Mouse (Mus musculus) G1E-ER4 (cell line): Measurements from ENCODE around the gene Mpp4. TPM values are rescaled to one million over a fixed set of nuclear protein-coding genes. Genes with fewer than 3 reads are reported as not detected.

ENCODE experiments used
- GATA1 ChIP-seq: IDR thresholded peaks from one replicate; pipeline ENCODE4 v1.8.0; 2012; ENCODE audit warnings: low read length, inconsistent platforms
- polyA plus RNA-seq: library from polyadenylated mRNA; stranded (reverse); fragments of >175 nt; gene quantifications from 2 replicates; pipeline ENCODE4 v1.2.3, GENCODE M21; 2012

Gene Mpp4
- 0.11 TPM in 1 of 2 replicates, not detected in the other for polyA plus RNA-seq

DNA sequence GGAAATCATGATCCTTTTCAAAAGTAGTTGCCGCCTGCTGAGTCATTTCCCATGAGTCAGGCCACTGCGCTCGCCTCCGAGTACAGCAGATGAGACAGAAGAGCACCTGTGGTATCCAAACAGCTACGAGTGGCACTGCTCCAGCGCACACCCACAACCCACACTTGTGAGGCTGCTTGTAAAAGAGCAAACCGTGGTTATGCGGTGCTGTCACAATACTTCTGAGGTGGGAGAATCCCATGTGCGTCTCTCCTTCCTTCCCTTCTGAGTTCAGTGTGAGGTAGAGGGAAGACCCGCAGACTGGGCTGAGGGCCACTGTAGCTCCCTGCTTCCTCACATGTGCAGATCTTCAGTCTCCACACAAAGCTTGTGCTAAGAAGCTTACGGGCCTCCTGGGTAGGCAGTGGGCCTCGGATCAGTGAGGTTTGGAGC lies at the start of gene Mpp4:
Gene Mpp4, minus strand, starts transcription at position 360 of the 432 bp plus-strand sequence.
- TF ChIP-seq GATA1, result no peak

DNA sequence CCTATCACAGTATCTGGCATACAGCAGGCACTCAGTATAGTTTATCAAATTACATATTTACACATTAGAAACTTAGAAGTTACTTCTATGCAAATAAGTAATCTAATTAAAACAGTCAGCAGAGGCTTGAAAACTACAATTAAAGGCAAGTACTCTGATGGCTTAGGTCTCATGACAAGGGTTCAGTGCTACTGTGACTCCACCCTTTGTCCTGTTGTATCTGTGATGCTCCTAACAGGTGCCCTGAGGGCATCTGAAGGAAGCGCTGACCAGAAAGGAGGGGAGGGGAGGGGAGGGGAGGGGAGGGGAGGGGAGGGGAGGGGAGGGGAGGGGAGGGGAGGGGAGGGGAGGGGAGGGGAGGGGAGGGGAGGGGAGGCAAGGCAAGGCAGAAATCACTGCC lies 49.8 kb upstream of the Mpp4 start:
- TF ChIP-seq GATA1, result no peak

DNA sequence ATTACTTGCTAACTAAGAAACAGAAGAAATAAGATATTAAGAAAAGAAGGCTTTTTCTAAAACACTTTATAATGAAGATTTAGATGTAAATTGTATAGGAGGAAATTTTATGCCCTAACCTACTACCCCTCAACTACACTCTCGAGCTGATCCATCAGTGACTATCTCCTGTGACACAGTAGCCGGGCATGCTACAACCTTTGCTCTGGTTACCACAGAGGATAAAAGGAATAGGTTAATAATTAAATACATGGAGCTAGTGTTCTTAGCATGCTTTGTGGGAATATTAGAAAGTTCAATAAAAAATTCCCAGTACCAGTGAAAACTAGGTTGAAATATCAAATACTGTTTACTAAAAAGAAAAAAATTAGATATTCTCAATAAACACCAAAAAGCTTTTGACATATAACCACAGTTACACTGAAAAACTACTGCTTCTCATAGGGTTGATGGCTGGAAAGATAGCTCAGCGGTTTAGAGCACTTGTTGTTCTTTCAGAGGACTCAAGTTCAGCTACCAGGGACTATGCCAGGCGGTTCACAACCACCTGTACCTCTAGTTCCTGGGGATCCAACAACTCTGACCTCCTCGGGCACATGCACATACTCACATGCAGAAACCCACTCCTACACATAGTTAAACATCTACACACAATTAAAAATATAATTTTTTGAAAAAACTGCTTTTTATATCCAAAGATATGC lies 49.0 kb upstream of the Mpp4 start:
- TF ChIP-seq GATA1, result no peak

DNA sequence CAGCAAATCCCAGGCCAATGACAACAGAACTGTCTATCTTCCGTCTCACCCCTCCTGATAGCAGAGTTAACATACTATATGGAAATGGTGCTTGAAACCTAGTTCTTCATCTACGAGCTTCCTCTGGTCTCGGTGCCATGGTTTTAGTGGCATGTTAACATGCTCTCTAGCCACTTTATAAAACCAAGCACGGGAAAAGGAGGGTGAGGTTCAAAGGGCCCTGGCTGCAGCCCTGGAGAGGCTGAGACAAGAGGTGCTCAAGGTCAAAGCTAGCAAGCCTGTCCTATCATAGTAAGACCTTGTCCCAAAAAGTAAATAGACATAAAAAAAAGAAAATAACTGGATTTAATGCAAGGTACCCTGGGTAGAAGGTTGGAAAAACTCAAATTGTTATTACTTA lies 48.5 kb upstream of the Mpp4 start:
- TF ChIP-seq GATA1, result no peak

DNA sequence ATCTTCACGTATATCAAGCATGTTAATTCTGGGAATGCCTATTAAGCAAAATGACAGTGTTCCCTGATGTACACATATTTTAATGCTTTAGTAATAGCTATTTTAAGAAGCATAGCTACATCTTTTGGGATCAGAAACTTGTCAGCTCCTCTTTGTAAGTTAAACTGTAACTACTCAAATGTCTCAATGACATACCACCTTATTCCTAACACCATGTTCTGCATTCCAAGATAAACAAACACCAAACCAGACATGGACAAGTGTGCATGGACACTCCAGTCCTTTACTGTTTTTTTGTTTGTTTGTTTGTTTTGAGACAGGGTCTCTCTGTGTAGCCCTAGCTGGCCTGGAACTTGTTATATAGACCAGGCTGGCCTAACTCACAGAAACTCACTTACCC lies 45.1 kb upstream of the Mpp4 start:
- TF ChIP-seq GATA1, result no peak

- TF ChIP-seq GATA1, result no peak
Measured at GRCm38 (mm10) chr1:59204489-59204888, 41.3 kb upstream of the Mpp4 start.

- TF ChIP-seq GATA1, result no peak
Measured at GRCm38 (mm10) chr1:59202367-59202766, 39.2 kb upstream of the Mpp4 start.

GRCm38 (mm10) chr1:59201561-59201960 lies 38.4 kb upstream of the Mpp4 start:
- no peak for TF ChIP-seq GATA1

- TF ChIP-seq GATA1, result no peak
Measured at GRCm38 (mm10) chr1:59200960-59201359, 37.8 kb upstream of the Mpp4 start.

DNA sequence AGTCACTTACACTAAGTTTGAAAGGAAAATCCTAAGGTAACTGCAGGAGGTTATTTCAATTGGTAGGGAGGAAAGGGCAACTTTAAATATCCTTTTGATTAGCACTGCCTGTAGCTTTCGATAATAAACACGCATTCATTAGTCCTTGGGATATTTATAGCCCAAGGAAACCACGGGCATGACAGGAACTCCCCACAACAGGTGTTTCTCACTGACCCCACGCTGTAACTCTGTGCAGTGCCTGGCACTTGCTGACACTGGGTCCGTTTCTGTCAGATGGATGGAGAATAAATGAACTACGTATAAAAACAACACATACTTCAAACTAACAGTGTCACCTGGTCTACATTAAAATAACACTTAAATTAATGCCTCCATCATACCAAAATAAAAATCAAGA lies 31.8 kb upstream of the Mpp4 start:
- no peak for TF ChIP-seq GATA1

- TF ChIP-seq GATA1, result no peak
Measured at GRCm38 (mm10) chr1:59187786-59188185, 24.6 kb upstream of the Mpp4 start.

DNA sequence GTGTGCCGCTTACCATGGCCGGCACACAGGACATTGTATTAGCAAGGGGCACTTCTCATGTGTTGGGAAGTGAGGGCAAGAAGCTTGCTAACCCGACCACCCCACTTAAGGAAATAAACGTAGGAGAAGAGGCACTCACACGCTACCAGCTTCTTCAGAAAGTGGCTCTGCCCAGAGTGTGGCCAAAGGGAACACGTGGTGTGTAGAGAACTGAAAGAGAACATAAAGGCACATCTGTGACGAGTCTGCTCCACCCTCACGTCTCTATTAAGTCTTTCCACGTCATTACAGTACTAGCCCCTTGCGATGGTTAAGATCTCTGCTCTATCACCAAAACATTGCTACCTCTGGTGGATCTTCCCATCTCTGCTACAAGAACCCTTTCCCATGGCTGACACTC lies 23.1 kb upstream of the Mpp4 start:
- TF ChIP-seq GATA1, result no peak

DNA sequence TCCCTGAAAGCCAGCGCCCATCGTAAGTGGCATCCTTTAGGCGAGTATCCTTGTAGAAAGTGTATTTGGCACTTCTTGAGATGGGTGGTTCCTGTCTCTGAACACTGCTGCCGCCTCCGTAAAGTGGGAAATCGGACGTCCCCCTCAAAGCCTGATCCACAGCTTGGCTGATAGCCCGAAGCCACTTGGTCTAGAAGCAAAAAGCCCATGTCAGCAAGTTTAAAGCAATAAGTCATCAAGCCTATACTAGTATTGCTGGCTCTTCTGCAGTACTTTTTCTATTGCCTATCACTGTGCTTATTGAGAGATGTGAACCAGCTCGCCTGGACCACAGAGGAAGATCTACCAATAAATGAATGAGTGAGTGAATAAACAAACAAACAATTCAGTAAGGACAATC lies 22.2 kb upstream of the Mpp4 start:
- TF ChIP-seq GATA1, result no peak

- TF ChIP-seq GATA1, result peak; percentile 94
Measured at GRCm38 (mm10) chr1:59183045-59183444, 19.9 kb upstream of the Mpp4 start.

GRCm38 (mm10) chr1:59182373-59182772 lies 19.2 kb upstream of the Mpp4 start:
- no peak for TF ChIP-seq GATA1

GRCm38 (mm10) chr1:59180003-59180402 lies 16.8 kb upstream of the Mpp4 start:
- no peak for TF ChIP-seq GATA1

- TF ChIP-seq GATA1, result no peak
Measured at GRCm38 (mm10) chr1:59178401-59178800, 15.2 kb upstream of the Mpp4 start.

- no peak for TF ChIP-seq GATA1
Measured at GRCm38 (mm10) chr1:59174514-59175373, 11.6 kb upstream of the Mpp4 start.
